Mouse (Mus musculus) urinary bladder, postnatal 4 days (tissue): ENCODE results near the gene Etnppl.

ENCODE experiments used
- DNase-seq, 2 experiments: peaks; one replicate each; pipeline ENCODE4 v3.0.0; 2021 to 2022; ENCODE audit warnings: low spot score in 2 of 2

The Etnppl gene

DNA sequence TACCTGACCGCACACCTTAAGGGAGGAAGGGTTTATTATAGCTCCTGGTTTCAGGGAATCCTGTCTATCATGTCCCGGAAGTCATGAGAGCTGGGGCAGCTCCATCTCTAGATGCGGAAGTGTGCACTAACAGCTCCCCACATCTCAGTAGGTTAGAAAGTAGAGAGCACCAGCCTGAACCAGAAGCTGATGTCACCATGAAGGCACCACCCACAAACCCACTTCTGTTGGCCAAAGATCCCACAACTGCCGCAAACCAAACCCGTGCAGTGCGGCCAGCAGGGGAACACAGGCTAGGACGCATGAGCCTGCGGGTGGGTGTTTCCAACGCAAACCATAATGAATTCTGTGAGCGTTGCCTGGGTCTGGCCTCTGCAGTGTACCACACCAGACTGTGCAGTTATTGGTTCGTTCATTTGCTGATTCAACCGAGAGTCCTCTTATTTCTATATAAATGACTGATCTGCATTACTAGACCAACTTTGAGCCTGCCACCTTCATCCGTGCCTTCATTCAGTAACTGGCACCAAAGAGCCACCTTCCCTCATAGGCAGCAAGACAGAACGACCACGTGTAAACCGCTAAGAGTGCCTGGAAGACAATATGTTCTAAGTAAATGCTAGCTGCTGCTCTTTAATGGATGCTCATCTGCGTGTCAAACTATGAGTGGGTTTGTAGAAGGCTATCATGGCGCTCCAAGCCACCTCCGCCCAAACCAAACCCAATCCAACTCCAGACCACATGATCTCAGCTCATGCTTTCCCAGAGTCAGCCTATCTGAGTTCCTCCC lies 60.6 kb downstream of the Etnppl start:
- no peak for DNase-seq

DNA sequence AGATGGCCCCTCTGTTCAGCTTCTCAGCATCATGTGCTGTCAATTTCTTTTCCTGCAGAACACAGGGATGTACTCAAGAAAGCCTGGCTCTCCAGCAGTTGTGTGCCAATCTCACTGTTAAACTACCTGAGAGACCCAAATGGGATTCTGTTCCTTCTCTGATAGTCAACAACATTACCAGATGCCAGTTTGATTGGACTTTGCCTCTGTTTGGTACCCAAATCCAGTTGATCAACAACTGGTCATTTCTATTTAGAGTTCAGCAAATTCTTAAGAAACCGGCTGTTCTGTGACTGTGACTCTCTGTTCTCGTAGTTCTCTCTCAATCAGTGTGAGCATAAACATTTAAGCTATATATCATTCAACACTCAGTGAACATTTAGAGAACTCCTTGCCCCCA lies 64.0 kb downstream of the Etnppl start:
- no peak for DNase-seq

DNA sequence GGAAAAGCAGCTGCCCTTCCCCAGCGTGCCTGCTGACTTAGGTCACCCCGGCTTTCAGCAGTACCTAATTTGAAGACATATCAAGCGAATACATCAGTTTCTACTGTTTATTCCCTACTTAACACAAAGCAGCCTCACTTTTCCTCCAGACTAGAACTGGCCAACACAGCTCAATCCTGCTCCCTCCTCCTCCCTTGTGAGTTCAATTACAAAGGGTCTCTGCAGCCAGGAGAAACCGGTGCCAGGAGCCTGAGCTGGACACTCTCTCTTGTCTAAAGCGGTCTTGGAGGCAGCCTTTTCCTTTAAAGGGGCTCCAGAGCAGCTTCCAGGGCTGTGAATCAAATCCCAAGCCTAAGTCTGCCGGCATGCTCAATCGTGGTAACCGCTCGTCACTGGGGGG lies 64.9 kb downstream of the Etnppl start:
- no peak for DNase-seq

DNA sequence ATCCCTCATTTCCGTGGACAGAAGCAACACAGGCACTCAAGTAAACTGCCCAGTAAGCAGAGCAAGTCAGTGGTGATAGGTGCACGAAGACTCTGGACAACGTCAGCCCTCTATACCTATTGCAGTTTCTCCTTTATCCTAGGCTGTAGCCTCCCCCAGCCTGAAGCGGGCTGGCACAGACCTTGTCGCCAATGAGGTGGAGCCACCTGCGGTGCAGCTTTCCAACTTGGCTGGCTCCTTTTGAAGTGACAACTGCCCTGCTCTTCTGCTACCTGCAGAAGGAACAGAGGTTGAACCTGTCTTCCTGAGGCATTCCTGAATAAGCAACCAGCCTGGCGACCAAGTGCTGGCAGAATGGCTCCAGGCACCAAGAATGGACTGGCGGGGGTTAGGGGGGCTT lies 66.6 kb downstream of the Etnppl start:
- DNase-seq = no peak

DNA sequence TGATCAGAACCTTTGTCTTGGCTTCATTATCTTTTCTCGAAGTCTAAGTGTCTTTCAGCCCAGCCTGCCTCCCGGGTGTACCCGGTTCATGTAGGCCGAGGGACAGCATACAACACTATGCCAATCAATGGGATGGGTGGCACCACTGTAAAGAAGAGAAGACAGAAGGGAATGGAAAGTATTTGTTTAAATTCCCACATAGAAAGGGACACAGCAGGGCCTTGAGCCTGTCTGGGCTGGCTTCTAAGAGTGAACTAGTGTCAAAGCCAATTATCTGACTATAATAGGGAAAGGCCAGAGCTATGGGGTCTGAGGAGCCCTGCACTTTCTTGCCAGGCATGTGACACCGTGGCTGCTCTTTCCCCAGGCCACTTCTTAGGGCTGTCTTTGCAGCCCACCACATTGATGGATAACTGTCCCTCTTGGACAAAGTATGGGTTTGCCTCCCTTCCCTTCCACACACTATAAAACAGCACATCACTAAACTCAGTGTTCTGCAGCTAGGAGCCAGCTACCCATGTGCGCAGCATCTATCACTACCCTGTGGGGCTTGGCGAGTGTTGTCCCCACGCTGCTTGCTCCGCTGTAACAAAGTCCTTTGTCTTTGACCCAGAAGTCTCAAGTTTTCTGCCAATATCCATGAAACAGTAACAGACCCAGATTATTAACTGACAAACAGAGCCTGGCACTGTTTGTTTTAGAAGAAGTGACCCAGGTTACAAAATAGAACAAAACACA lies 67.2 kb downstream of the Etnppl start:
- no peak for DNase-seq

DNA sequence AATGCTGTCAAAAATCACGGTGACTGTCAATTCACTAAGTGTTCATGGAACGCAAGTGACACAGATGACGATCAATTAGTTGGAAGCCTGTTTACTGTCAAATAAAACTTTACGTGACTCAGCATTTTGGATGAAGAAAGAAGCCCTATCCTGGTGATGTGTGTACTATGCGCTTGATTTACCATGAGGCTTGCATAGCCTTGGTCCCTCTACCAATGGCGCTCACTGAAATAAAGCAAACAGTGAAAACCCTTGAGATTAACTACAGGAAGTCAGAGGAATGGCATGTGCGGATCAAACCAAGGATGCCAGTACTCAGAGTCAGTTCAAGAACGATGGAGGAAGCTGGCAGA lies 67.7 kb downstream of the Etnppl start:
- no peak for DNase-seq

DNA sequence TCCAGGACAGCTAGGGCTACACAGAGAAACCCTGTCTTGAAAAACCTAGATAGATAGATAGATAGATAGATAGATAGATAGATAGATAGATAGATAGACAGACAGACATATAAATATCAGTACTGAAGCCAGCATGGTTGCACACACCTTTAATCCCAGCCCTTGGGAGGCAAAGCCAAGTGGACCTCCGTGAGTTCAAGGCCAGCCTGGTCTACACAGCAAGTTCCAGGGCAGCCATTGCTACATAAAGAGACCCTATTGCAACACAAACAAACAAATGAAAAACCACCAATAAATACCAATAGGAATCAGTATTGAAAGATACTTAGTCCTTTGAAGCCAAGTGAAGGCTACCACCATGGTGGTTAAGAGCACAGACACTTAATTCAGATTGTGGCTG lies 69.8 kb downstream of the Etnppl start:
- no peak for DNase-seq
